Mouse (Mus musculus): ENCODE results near the gene Qpctl.

DNA sequence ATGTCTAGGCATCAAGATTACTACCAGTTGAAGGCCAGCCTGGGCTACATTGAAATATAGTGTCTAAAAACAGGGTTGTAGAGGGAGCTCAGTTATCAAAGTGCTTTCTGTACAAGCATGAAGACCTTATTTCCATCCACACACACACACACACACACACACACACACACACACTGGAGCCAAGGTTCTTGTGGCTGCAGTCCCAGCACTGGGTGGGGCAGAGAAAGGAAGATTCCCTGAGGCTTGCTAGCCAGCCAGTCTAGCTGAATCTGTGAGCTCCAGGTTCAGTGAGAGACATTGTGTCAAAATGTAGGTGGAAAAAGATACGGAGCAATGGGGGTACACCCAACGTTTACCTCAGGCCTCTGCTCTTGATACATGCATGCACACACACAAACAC lies 35.2 kb upstream of the Qpctl start:
- TF ChIP-seq TAL1 (IDR thresholded peaks at IDR 0.05; ENCODE audit: low read length) (no peak), GATA1 (IDR thresholded peaks at IDR 0.05; ENCODE audit: low read length) (no peak)
